In genomic region chr1:174594989-174595388, GRCm38 (mm10) we compare ENCODE assay signal across 8 mouse cellular contexts.
DNase-seq lines count a peak whose midpoint lies in the region; ATAC-seq and TF ChIP-seq lines count a peak whose summit lies in the region.

No protein-coding gene starts in this region.

- no peaks in the 10 kb centered on the region for H3K9me3 ChIP-seq in lung, postnatal 0 days (ENCODE audit: low read length)

- intact Hi-C loops in heart, postnatal 25 days (cut with DNase I), result loop anchor here (2.0 to 10.0 kb wide), 2 partner anchors 404 to 1330 kb away; partner anchors contain the start of gene Gm38100

- no peak overlapping the region for H3K27ac ChIP-seq in lung, postnatal 0 days (ENCODE audit: low read length)

- no peak overlapping the region for H3K4me2 ChIP-seq in lung, postnatal 0 days (replicated peaks; ENCODE audit: low read depth, low read length)

- no peak; the same call in 1 of the 2 replicates for ATAC-seq in lung, postnatal 0 days

- no peaks in the 10 kb centered on the region for H3K4me1 ChIP-seq in lung, postnatal 0 days (ENCODE audit: insufficient read depth, low read depth, low read length)

- no peaks in the 10 kb centered on the region for H3K27me3 ChIP-seq in lung, postnatal 0 days (replicated peaks; ENCODE audit: insufficient read depth, low read length)

- TF ChIP-seq CTCF in lung, postnatal 0 days (IDR thresholded peaks at IDR 0.05), result peak; percentile 85

- H3K36me3 ChIP-seq in lung, postnatal 0 days (ENCODE audit: insufficient read depth, low read length), result no peaks in the 10 kb centered on the region

- TF ChIP-seq EP300 in lung, postnatal 0 days (IDR thresholded peaks at IDR 0.05), result no peak

- no peak overlapping the region for H3K9ac ChIP-seq in lung, postnatal 0 days (replicated peaks; ENCODE audit: low read depth)

- no peak overlapping the region for H3K4me3 ChIP-seq in lung, postnatal 0 days (ENCODE audit: low read depth, low read length)

- peak; percentile 51 for DNase-seq in heart, adult 11 months
- DNase-seq in heart, postnatal 25 days (ENCODE audit: low spot score), result no peak
- peak; percentile 60 for DNase-seq in ZHBTc4 (ENCODE audit: low read depth, low spot score)
- DNase-seq in cerebellum, postnatal 4 days (ENCODE audit: low spot score in 2 of 2), result peak; percentile 55 to 60
- DNase-seq in frontal cortex, postnatal 25 days (ENCODE audit: low spot score in 2 of 2), result peak; percentile 65 to 72
- DNase-seq in kidney, postnatal 4 days, result peak; percentile 76 to 77
- DNase-seq in lung, postnatal 0 days (ENCODE audit: low spot score), result peak; percentile 71
- DNase-seq in right cerebral cortex, adult 2 months (ENCODE audit: low spot score in 2 of 2), result peak; percentile 84 to 86

- 4% methylated on average over 4 of the region's 4 CpGs for WGBS in lung, postnatal 0 days
